Mouse (Mus musculus) CH12.LX (cell line): ENCODE data around the gene Arhgef17.

Experiments used
- CHD1 ChIP-seq: IDR thresholded peaks from 2 replicates; pipeline ENCODE4 v1.6.1; 2012; ENCODE audit warnings: low read depth, low read length, improper control_type of control experiment, inconsistent platforms
- NRF1 ChIP-seq: IDR thresholded peaks from 2 replicates; pipeline ENCODE4 v1.6.1; 2014; ENCODE audit warnings: low read depth, mild to moderate bottlenecking, inconsistent platforms, low read length, improper control_type of control experiment, moderate library complexity
- SMC3 ChIP-seq: IDR thresholded peaks from 2 replicates; pipeline ENCODE4 v1.6.1; 2011; ENCODE audit warnings: low read depth, low read length, improper control_type of control experiment
- TBP ChIP-seq: conservative IDR thresholded peaks from 2 replicates; pipeline ENCODE4 v1.6.1; 2011; ENCODE audit warnings: low read depth, low read length, improper control_type of control experiment
- TCF12 ChIP-seq: IDR thresholded peaks from 2 replicates; pipeline ENCODE4 v1.6.1; 2014; ENCODE audit warnings: low read depth, mild to moderate bottlenecking, inconsistent platforms, low read length, improper control_type of control experiment
- UBTF ChIP-seq: IDR thresholded peaks from 2 replicates; pipeline ENCODE4 v1.6.1; 2012; ENCODE audit warnings: low read depth, mild to moderate bottlenecking, inconsistent platforms, low read length, improper control_type of control experiment, moderate library complexity

DNA sequence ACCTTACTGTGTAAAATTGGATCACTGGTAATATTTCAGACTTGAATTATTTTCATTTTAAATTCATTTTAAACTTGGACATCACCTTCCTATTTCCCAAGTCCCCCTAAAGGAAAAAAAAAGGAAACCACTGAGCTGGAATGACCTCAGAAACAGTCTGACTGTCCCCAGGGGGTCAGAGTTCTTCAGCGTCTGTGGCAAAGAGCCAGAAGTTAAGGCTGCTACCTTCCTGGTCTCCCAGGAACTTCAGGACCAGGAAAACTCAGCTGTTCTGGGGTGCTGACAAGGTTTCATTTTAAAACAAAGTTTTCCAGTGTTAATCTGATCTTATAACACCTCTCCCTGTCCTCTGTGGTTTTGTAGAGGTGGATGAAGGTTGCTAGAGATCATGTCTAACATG lies 94.2 kb downstream of the Arhgef17 start:
- TF ChIP-seq CHD1 (no peak), TBP (no peak), UBTF (no peak), NRF1 (no peak), SMC3 (no peak), TCF12 (no peak)
